Mouse (Mus musculus): ENCODE results near the gene Tfr2.

- TF ChIP-seq CTCF (IDR thresholded peaks at IDR 0.05; ENCODE audit: low read depth, low read length): no peak
- TF ChIP-seq GATA1 (IDR thresholded peaks at IDR 0.05; ENCODE audit: borderline replicate concordance, low read length): no peak
- no peak for TF ChIP-seq POLR2AphosphoS5 (IDR thresholded peaks at IDR 0.05; ENCODE audit: insufficient replicate concordance, low read depth, low read length)
Measured at GRCm38 (mm10) chr5:137629906-137630545, 60.4 kb downstream of the Tfr2 start.
